Mouse (Mus musculus) embryonic facial prominence, embryonic 14.5 days (tissue): ENCODE results near the gene Mdm2. TPM values are rescaled to one million over a fixed set of nuclear protein-coding genes. Genes with fewer than 3 reads are reported as not detected.

Experiments used
- ATAC-seq: fragments of 200-750 bp; cut with Nextera tagmentation; 2 replicates; pipeline ENCODE4 v1.8.0; 2017; ENCODE audit warnings: low read depth, moderate number of reproducible peaks, moderate TSS enrichment
- DNase-seq: peaks from one replicate; pipeline ENCODE4 v3.0.0-alpha.2; 2015; ENCODE audit warnings: low spot score
- H3K27ac ChIP-seq: fragments of 300-500 bp; sonication (generic); replicated peaks from 2 replicates; pipeline ENCODE4 v1.5.1; 2014; ENCODE audit warnings: low read depth, mild to moderate bottlenecking, low read length, moderate library complexity
- H3K27me3 ChIP-seq: fragments of 300-500 bp; sonication (generic); replicated peaks from 2 replicates; pipeline ENCODE4 v1.6.1; 2014; ENCODE audit warnings: low read length; ENCODE audit not compliant: control insufficient read depth, insufficient read depth
- H3K36me3 ChIP-seq: fragments of 300-500 bp; sonication (generic); 2 replicates; pipeline ENCODE4 v1.6.1; 2014; ENCODE audit warnings: low read length, mixed read lengths; ENCODE audit not compliant: control insufficient read depth, insufficient read depth
- H3K4me1 ChIP-seq: fragments of 300-500 bp; sonication (generic); 2 replicates; pipeline ENCODE4 v1.6.1; 2014; ENCODE audit warnings: antibody characterized with exemption, low read length; ENCODE audit not compliant: control insufficient read depth, insufficient read depth
- H3K4me2 ChIP-seq: fragments of 300-500 bp; sonication (generic); 2 replicates; pipeline ENCODE4 v1.6.1; 2014; ENCODE audit warnings: low read depth, mild to moderate bottlenecking, low read length, moderate library complexity, mixed read lengths
- H3K4me3 ChIP-seq: fragments of 300-500 bp; sonication (generic); 2 replicates; pipeline ENCODE4 v1.5.1; 2014; ENCODE audit warnings: low read depth, mild to moderate bottlenecking, low read length
- H3K9ac ChIP-seq: fragments of 300-500 bp; sonication (generic); 2 replicates; pipeline ENCODE4 v1.6.1; 2014; ENCODE audit warnings: low read depth, mild to moderate bottlenecking, low read length, moderate library complexity, mixed read lengths
- H3K9me3 ChIP-seq: fragments of 300-500 bp; sonication (generic); 2 replicates; pipeline ENCODE4 v1.6.1; 2016; ENCODE audit warnings: low read length; ENCODE audit not compliant: control insufficient read depth
- WGBS: fragments of 180-500 bp; shearing (Covaris S2); extraction: QIAGEN DNeasy Blood & Tissue Kit; methylation state at CpG from one replicate; pipeline ENCODE4 v1.1.7; 2014; 5-methylcytosine and 5-hydroxymethylcytosine counted together
- polyA plus RNA-seq: library from polyadenylated mRNA; unstranded; fragments of >200 nt; fragmentation: Nextera tagmentation; extraction: Ambion mirVana; gene quantifications from 2 replicates; pipeline ENCODE4 v1.2.1, GENCODE M21; 2014

Mdm2 gene
- polyA plus RNA-seq, 1 experiment from 2014 or later, result 34.1 TPM

DNA sequence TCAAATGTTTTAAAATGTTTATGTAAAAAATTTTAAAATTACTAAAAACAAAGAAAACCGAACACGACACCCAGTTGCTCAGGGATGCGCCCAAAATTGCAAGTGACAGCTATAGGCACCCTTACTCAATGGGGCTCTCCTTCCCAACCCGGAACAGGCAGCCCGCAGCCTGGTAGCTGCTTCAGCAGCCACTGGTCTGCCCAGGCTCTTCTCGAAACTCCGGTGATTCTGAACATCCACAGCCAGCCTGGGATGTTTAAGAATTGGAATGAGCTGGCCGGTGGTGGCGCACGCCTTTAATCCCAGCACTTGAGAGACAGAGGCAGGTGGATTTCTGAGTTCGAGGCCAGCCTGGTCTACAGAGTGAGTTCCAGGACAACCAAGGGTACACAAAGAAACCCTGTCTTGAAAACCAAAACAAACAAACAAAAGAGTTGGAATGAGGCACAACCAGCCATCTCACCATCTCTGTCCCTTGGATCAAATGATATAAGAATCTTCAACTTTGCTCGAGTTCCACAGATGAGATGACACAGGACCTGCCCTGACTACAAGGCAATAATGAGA, 20.2 kb upstream of the Mdm2 start:
- Histone ChIP-seq H3K27ac (no peak overlapping the region), H3K4me2 (no peak overlapping the region), H3K9ac (no peak overlapping the region), H3K4me3 (no peak overlapping the region), H3K9me3 (no peaks in the 10 kb centered on the region), H3K4me1 (no peaks in the 10 kb centered on the region), H3K36me3 (no peaks in the 10 kb centered on the region), H3K27me3 (no peaks in the 10 kb centered on the region)
- WGBS, result 91% methylated on average over 12 of the region's 12 CpGs
- ATAC-seq (no peak), DNase-seq (no peak)

DNA sequence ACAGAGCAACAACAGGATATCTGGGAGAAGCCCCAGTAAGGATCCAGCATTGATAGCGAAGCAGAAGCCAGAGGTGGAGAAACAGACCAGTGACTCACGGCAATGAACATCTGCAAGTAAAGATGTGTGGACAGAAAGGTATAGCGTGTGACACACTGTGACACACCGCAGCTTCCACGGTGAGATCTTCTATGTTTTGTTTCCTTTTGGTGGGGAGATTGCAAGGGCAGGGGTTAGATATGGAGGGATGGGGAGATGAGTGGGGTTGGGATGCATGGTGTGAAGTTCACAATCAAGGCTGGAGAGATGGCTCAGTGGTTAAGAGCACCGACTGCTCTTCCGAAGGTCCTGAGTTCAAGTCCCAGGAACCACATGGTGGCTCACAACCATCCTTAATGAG, 19.6 kb upstream of the Mdm2 start:
- H3K9ac ChIP-seq, result no peak overlapping the region
- no peaks in the 10 kb centered on the region for H3K4me1 ChIP-seq
- no peaks in the 10 kb centered on the region for H3K27me3 ChIP-seq
- no peak overlapping the region for H3K4me3 ChIP-seq
- H3K36me3 ChIP-seq, result no peaks in the 10 kb centered on the region
- no peak overlapping the region for H3K4me2 ChIP-seq
- WGBS, result 91% methylated on average over 7 of the region's 7 CpGs
- ATAC-seq (no peak), DNase-seq (no peak)
- no peaks in the 10 kb centered on the region for H3K9me3 ChIP-seq
- no peak overlapping the region for H3K27ac ChIP-seq

DNA sequence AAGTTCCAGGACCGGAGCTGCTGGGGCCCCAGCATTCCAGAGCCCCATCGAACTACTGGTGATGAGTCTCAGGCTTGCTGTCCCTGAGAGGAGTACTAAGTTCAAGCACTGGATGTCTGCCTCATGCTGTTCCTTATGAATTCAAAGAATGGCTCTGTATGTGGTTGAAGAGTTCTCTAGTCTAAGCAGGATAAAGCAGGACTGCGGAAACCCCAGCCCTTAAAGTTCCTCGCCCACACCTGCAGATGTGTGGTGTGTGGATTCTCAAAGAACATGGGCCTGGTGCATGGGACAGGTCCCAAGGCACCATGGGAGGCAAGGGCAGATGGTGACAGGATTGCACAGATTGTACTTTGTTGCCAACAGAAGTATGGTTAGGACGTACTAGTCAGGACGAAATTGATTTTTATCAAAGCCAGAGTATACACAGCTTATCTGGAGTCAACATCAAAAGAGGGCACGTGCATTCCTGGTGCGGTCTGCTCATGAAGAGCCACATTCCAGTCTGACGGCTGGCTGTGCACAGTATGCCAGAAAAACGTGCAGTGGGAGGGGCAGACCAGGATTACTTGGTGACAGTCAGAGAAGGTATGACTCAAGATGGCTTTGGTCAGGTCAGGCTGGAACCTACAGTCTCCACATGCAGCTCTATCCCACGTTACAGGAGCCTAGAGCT, 18.7 kb upstream of the Mdm2 start:
- H3K9ac ChIP-seq, result no peak overlapping the region
- H3K4me1 ChIP-seq, result no peaks in the 10 kb centered on the region
- H3K9me3 ChIP-seq, result no peaks in the 10 kb centered on the region
- H3K27ac ChIP-seq, result no peak overlapping the region
- WGBS, result 56% methylated on average over 11 of the region's 11 CpGs
- H3K27me3 ChIP-seq, result no peaks in the 10 kb centered on the region
- no peak overlapping the region for H3K4me2 ChIP-seq
- no peak overlapping the region for H3K4me3 ChIP-seq
- H3K36me3 ChIP-seq, result no peaks in the 10 kb centered on the region
- 0 out of 2 replicates have a peak, but pooled peaks have one; percentile 26 for ATAC-seq
- DNase-seq, result peak; percentile 32

DNA sequence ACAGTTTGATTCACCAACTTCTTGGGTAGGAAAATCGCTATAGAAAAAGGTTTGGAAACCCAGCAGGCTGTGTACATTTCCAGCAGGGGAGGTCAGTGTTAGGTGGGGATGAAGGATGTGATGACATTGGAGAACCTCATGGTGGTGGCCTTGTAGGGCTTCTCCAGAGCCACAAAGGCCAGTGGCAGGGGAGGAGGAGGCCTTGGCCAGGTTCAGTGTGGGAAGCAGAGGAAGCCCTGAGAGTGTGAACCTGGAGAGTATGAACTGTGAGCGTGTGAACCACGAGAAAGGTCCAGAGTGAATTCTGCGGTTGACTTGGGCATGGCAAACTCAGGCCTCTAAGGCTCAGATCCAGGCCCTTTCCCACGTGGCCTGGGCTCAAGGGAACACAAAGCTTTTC, 18.0 kb upstream of the Mdm2 start:
- DNase-seq (no peak), ATAC-seq (no peak)
- no peak overlapping the region for H3K9ac ChIP-seq
- no peak overlapping the region for H3K4me3 ChIP-seq
- H3K4me2 ChIP-seq, result no peak overlapping the region
- H3K4me1 ChIP-seq, result no peaks in the 10 kb centered on the region
- no peak overlapping the region for H3K27ac ChIP-seq
- 94% methylated on average over 5 of the region's 5 CpGs for WGBS
- no peaks in the 10 kb centered on the region for H3K27me3 ChIP-seq
- H3K9me3 ChIP-seq, result no peaks in the 10 kb centered on the region
- no peaks in the 10 kb centered on the region for H3K36me3 ChIP-seq

DNA sequence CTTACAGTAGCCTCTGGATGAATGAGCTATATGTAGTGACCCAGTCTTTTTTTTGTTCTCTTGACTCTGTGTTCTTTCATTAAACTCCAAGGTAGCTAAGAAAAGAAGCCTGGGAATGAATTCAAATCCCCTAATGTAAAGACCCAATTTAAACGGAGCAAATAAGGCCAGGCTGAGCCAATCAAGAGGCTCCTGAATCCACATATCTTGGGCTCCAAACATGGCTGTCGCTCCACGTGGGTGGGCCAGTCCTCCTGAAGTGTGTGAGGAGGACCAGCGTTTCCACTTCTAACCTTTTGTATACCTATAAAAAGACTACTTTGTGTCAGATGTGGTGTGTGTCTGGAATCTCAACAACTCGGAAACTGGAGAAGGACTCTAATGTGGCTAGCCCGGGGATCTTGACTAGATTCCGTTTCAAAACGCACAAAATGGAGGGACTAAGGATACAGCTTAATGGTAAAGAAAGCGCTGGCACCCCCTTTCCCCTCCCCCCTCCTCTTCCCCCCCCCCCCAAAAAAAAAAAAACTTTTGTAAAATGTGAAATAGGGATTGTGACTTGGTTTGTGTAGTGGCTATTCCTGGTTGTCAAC, 17.1 kb upstream of the Mdm2 start:
- WGBS, result 81% methylated on average over 9 of the region's 9 CpGs
- no peaks in the 10 kb centered on the region for H3K36me3 ChIP-seq

GRCm38 (mm10) chr10:117726888-117727385, 16.4 kb upstream of the Mdm2 start:
- H3K4me3 ChIP-seq, result no peak overlapping the region
- no peak for DNase-seq
- no peak overlapping the region for H3K9ac ChIP-seq
- ATAC-seq, result no peak
- H3K27me3 ChIP-seq, result no peaks in the 10 kb centered on the region
- H3K4me2 ChIP-seq, result no peak overlapping the region
- no peak overlapping the region for H3K27ac ChIP-seq
- 96% methylated on average over 4 of the region's 4 CpGs for WGBS
- no peaks in the 10 kb centered on the region for H3K36me3 ChIP-seq
- no peaks in the 10 kb centered on the region for H3K9me3 ChIP-seq
- no peaks in the 10 kb centered on the region for H3K4me1 ChIP-seq

More for the DNA sequence above, 17.1 kb upstream of the Mdm2 start:
- DNase-seq (no peak), ATAC-seq (no peak)
- H3K4me1 ChIP-seq, result no peaks in the 10 kb centered on the region
- no peaks in the 10 kb centered on the region for H3K9me3 ChIP-seq
- no peak overlapping the region for H3K27ac ChIP-seq
- no peak overlapping the region for H3K4me2 ChIP-seq
- no peaks in the 10 kb centered on the region for H3K27me3 ChIP-seq
- H3K9ac ChIP-seq, result no peak overlapping the region
- H3K4me3 ChIP-seq, result no peak overlapping the region

DNA sequence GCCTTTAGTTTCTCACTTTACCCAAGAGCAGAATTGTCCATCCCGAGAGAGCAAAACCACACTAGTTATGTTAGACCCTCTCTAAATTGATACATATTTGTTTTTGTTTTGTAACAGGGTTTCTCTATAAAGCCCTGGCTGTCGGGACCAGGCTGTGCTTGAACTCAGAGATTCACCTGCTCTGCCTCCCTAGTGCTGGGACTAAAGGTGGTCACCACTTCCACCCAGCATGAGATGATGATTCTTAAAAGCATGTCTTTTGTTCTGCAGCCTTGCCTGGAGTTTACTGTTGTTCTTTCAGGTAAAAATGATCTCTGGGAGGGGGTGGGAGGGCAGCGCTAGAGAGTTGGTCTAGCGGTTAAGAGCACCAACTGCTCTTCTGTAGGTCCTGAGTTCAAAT, 15.8 kb upstream of the Mdm2 start:
- H3K4me1 ChIP-seq, result no peaks in the 10 kb centered on the region
- H3K36me3 ChIP-seq, result no peaks in the 10 kb centered on the region
- no peak overlapping the region for H3K4me2 ChIP-seq
- ATAC-seq (no peak), DNase-seq (no peak)
- no peaks in the 10 kb centered on the region for H3K27me3 ChIP-seq
- 93% methylated on average over 4 of the region's 4 CpGs for WGBS
- H3K4me3 ChIP-seq, result no peak overlapping the region
- no peaks in the 10 kb centered on the region for H3K9me3 ChIP-seq
- no peak overlapping the region for H3K27ac ChIP-seq
- H3K9ac ChIP-seq, result no peak overlapping the region

GRCm38 (mm10) chr10:117725671-117726070, 15.1 kb upstream of the Mdm2 start:
- Histone ChIP-seq H3K27me3 (no peaks in the 10 kb centered on the region), H3K27ac (no peak overlapping the region; the same call in 1 of the 2 replicates)

More at GRCm38 (mm10) chr10:117725671-117726070, 15.1 kb upstream of the Mdm2 start:
- 73% methylated on average over 7 of the region's 7 CpGs for WGBS
- Histone ChIP-seq H3K36me3 (no peaks in the 10 kb centered on the region), H3K4me1 (no peaks in the 10 kb centered on the region), H3K9me3 (no peaks in the 10 kb centered on the region), H3K9ac (no peak overlapping the region), H3K4me3 (no peak overlapping the region), H3K4me2 (no peak overlapping the region)
- ATAC-seq, result no peak
- DNase-seq, result no peak
